Mouse (Mus musculus): ENCODE measurements around the gene Spag7.

DNA sequence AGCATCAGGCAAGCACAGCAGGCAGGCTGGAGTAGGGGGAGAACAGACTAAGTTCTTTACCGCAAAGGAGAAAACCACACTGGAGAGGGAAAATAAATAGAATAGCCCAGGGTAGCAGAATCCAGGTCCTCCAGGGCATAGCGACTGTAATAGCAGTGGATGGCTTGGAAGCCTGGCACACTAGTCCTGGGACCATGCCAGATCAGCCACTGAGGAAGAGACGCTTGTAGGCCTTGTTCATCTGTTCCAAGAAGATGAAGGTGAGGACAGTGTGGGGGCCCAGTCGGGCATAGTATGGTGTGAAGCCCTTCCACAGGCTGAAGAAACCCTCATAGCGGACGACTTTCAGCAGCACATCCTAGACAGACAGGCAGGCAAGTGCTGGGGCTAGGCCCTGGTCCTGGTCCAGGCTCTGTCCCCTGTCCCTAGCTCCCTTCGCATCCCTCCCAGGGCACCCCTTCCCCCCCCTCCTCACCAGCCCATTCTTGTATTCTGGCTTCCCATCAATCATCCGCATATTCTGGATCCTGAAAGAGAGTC, 24.6 kb downstream of the Spag7 start:
- TF ChIP-seq CTCF (IDR thresholded peaks at IDR 0.05; ENCODE audit: low read depth, low read length) (no peak), POLR2A (IDR thresholded peaks at IDR 0.05; ENCODE audit: insufficient read depth, low read length) (no peak)
